Mouse (Mus musculus): Measurements from ENCODE around the gene D10Wsu102e. TPM values are rescaled to one million over a fixed set of nuclear protein-coding genes. Genes with fewer than 3 reads are reported as not detected.

The D10Wsu102e gene
- polyA plus RNA-seq, 1 experiment from 2014 or later = 0.90 TPM

DNA sequence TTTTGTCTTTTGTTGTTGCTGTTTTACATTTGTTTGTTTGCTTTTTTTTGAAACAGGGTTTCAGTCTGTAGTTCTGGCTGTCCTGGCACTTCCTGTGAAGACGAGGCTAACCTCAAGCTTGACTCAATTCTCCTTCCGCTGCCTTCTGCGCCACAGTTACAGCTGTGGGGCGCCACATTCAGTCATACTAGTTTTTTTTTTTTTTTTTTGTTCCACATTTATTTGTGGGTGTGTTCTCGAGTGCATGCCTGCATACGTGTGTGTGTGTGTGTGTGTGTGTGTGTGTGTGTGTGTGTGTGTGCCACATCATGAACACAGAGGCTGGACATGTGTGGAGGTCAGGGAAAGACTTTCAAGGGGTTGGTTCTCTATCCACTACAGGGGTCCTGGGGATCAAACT lies 29.7 kb upstream of the D10Wsu102e start:
- in situ Hi-C loops (cut with MboI; ENCODE audit: low pct_unique_long_range_greater_than_20kb) = no loop called here
- H3K27me3 ChIP-seq = no peaks in the 10 kb centered on the region
- ATAC-seq (no peak), DNase-seq (ENCODE audit: low read depth, low spot score) (no peak)
- ChIA-PET POLR2A (no interaction called here), CTCF (interaction anchor here (1.6 kb wide), 1 partner anchor 24 kb away, joined by 5 read pairs; no protein-coding TSS in a partner anchor)
- no peak for TF ChIP-seq CTCF (IDR thresholded peaks at IDR 0.05)

DNA sequence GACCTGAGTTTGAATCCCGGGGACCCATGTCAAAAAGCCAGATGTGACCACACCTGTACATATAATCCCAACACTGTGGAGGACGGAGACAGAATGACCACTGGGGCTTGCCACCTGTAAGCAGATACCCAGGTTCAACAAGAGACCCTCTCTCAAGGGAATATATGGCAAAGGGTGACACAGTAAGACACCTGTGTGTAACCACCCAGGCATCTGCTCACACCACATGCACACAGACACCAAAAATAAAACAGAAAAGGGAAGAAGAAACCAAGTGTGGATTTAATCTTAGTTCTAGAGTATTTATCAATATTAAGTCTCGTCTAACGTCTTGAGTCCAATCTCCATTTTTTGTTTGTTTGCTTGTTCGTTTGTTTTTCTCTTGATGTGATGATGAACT lies 28.2 kb upstream of the D10Wsu102e start:
- POLR2A ChIA-PET = no interaction called here
- DNase-seq (ENCODE audit: low read depth, low spot score) (no peak), ATAC-seq (no peak)
- CTCF ChIA-PET = no interaction called here
- no peaks in the 10 kb centered on the region for H3K27me3 ChIP-seq
- no peak for TF ChIP-seq CTCF (IDR thresholded peaks at IDR 0.05)
- in situ Hi-C loops (cut with MboI; ENCODE audit: low pct_unique_long_range_greater_than_20kb) = no loop called here

DNA sequence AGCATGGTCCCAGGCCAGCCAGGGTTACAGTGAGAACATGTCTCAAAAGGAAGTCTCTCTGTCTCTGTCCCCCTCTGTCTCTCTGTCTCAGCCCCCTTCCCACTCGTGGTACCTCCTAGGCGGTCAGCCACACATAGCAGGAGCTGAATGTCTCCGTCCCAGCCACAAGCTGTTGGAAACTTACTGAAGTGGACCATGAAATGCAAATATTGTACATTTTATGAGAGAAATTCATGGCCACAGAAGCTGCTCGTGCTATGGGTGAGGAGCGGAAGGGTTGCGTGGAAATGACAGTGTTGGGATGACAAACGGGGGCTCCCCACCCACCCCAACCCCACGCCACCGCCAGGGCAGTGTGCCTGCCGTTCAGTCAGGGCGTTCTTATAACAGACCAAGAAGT lies 27.4 kb upstream of the D10Wsu102e start:
- POLR2A ChIA-PET = no interaction called here
- DNase-seq (ENCODE audit: low read depth, low spot score) (no peak), ATAC-seq (no peak)
- in situ Hi-C loops (cut with MboI; ENCODE audit: low pct_unique_long_range_greater_than_20kb) = no loop called here
- CTCF ChIA-PET = no interaction called here
- no peaks in the 10 kb centered on the region for H3K27me3 ChIP-seq
- no peak for TF ChIP-seq CTCF (IDR thresholded peaks at IDR 0.05)

DNA sequence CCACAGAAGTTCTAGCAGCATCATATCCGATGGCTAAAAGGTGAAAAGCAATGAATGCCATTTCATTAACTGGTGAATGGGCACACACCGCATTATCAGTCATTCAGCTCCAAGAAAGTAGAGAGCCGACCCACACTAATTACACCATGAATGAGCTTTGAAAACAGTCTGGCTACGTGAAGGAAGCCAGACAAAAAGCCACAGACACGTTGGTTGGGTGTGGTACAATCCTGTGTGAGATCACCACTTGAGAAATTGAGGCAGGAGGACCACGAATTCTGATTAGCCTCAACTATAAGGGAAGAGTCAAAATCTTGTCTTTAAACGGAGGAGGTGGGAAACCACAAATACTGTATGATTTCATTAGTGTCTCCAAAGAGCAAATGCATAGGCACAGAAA lies 23.7 kb upstream of the D10Wsu102e start:
- ChIA-PET CTCF (interaction anchor here (0.9 kb wide), 1 partner anchor 13 kb away, joined by 3 read pairs; no protein-coding TSS in a partner anchor), POLR2A (interaction anchor here (0.8 kb wide), 1 partner anchor 11 kb away, joined by 3 read pairs; no protein-coding TSS in a partner anchor)
- H3K27me3 ChIP-seq = no peaks in the 10 kb centered on the region
- TF ChIP-seq CTCF (IDR thresholded peaks at IDR 0.05) = no peak
- no peak for ATAC-seq
- DNase-seq (ENCODE audit: low read depth, low spot score) = no peak
- in situ Hi-C loops (cut with MboI; ENCODE audit: low pct_unique_long_range_greater_than_20kb) = no loop called here

DNA sequence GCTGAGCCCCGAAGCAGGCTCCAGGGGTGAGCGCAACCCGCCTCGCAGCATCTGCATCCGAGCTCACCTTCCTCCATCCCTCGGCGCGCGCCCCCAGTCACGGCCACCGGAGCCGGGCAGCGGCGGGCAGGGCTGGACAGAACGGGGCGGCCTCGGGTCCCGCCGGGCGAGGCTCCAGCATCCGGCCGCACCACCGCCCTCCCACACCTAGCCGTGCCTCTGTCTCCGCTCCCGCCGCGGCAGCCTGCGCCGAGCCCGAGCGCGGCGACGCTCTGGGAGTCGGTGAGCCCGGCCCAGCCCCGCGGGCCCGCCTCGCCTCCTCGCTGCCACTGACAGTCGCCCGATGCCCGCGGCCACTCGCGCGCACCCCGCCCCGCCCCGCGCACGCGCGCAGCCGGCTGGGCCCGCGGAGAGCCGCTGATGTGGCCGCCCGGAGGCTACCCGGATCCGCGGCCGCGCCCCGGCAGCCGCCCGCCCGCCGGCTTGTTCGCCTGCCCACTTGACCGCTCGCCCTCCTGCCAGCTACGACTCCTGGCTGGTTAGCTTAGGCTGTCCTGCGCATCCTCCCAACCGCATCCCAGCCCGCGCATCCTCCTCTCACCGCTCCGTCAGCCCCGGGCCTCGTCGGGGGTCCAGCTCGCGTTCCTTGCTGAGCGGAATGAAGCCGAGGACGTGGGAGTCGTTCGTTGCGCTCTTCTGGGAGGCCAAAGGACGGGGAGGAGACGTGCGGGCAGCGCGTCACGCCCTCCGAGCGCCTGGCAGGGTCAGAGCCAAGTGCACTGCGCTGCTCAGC lies 22.7 kb upstream of the D10Wsu102e start, which contains the start of gene Slc41a2:
Gene Slc41a2 (minus strand): TSS at position 724 of the 793 bp plus-strand sequence.
- CTCF ChIA-PET = interaction anchor here (1.1 kb wide), 1 partner anchor 17 kb away, joined by 3 read pairs; no protein-coding TSS in a partner anchor
- no peak for DNase-seq (ENCODE audit: low read depth, low spot score)
- no peaks in the 10 kb centered on the region for H3K27me3 ChIP-seq
- POLR2A ChIA-PET = no interaction called here
- ATAC-seq = peak; percentile 86
- TF ChIP-seq CTCF (IDR thresholded peaks at IDR 0.05) = no peak
- in situ Hi-C loops (cut with MboI; ENCODE audit: low pct_unique_long_range_greater_than_20kb) = no loop called here

DNA sequence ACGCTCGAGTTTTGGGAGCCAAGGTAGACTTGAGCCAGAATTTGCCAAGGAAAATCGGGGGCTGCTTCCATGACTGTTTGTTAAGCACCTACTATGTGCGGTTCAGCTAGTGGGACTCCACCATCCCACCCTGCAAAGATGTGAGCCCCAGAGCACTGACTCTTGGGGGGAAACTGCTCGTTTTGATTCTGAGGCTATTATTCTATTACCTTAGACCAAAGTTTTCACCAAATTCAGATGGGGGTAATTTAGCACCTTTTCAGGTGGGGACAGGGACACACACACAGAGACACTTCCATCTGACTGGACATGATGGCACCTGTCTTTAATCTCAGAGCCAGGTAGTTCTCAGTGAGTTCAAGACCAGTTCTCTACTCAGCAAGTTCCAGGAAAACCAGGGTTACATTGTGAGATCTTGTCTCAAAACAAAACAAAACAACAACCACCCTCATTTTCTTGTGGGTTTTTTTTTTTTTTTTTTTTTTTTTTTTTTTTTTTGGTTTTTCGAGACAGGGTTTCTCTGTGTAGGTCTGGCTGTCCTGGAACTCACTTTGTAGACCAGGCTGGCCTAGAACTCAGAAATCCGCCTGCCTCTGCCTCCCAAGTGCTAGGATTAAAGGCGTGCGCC lies 21.9 kb upstream of the D10Wsu102e start:
- ATAC-seq (no peak), DNase-seq (ENCODE audit: low read depth, low spot score) (no peak)
- CTCF ChIA-PET = interaction anchor here (1.1 kb wide), 1 partner anchor 16 kb away, joined by 3 read pairs; no protein-coding TSS in a partner anchor
- no peak for TF ChIP-seq CTCF (IDR thresholded peaks at IDR 0.05)
- in situ Hi-C loops (cut with MboI; ENCODE audit: low pct_unique_long_range_greater_than_20kb) = no loop called here
- POLR2A ChIA-PET = interaction anchor here (0.7 kb wide), 1 partner anchor 17 kb away, joined by 7 read pairs; no protein-coding TSS in a partner anchor
- no peaks in the 10 kb centered on the region for H3K27me3 ChIP-seq

- no peak for ATAC-seq
- in situ Hi-C loops (cut with MboI; ENCODE audit: low pct_unique_long_range_greater_than_20kb) = no loop called here
- TF ChIP-seq CTCF (IDR thresholded peaks at IDR 0.05) = no peak
- CTCF ChIA-PET = interaction anchor here (1.8 kb wide), 1 partner anchor 10 kb away, joined by 4 read pairs; no protein-coding TSS in a partner anchor
- no peaks in the 10 kb centered on the region for H3K27me3 ChIP-seq
- DNase-seq (ENCODE audit: low read depth, low spot score) = no peak
- POLR2A ChIA-PET = no interaction called here
Measured at GRCm38 (mm10) chr10:83341226-83341625, 18.8 kb upstream of the D10Wsu102e start.

DNA sequence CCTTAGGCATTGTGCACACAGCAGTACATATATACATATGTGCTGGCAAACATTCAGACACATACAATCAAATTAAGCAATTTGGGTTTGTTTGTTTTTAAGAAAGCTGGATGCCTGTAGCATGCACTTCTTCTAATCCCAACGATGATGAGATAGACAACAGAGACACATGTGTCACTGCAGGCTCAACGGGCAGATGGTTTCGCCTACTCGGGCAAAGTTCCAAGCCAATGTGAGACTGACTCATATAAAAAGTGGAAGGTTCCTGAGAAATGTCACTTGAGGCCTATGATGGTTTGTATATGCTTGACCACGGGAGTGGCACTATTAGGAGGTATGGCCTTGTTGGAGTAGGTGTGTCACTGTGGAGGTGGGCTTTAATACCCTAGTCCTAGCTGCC lies 16.9 kb upstream of the D10Wsu102e start:
- no peak for DNase-seq (ENCODE audit: low read depth, low spot score)
- ChIA-PET POLR2A (no interaction called here), CTCF (interaction anchor here (1.7 kb wide), 1 partner anchor 11 kb away, joined by 9 read pairs; no protein-coding TSS in a partner anchor)
- no peaks in the 10 kb centered on the region for H3K27me3 ChIP-seq
- ATAC-seq = no peak
- in situ Hi-C loops (cut with MboI; ENCODE audit: low pct_unique_long_range_greater_than_20kb) = no loop called here
- TF ChIP-seq CTCF (IDR thresholded peaks at IDR 0.05) = no peak

GRCm38 (mm10) chr10:83343828-83344685 lies 16.0 kb upstream of the D10Wsu102e start:
- in situ Hi-C loops (cut with MboI; ENCODE audit: low pct_unique_long_range_greater_than_20kb) = no loop called here
- DNase-seq (ENCODE audit: low read depth, low spot score) (no peak), ATAC-seq (no peak)
- no peak for TF ChIP-seq CTCF (IDR thresholded peaks at IDR 0.05)
- H3K27me3 ChIP-seq = no peaks in the 10 kb centered on the region
- ChIA-PET CTCF (interaction anchor here (1.7 kb wide), 1 partner anchor 10 kb away, joined by 7 read pairs; no protein-coding TSS in a partner anchor), POLR2A (no interaction called here)

DNA sequence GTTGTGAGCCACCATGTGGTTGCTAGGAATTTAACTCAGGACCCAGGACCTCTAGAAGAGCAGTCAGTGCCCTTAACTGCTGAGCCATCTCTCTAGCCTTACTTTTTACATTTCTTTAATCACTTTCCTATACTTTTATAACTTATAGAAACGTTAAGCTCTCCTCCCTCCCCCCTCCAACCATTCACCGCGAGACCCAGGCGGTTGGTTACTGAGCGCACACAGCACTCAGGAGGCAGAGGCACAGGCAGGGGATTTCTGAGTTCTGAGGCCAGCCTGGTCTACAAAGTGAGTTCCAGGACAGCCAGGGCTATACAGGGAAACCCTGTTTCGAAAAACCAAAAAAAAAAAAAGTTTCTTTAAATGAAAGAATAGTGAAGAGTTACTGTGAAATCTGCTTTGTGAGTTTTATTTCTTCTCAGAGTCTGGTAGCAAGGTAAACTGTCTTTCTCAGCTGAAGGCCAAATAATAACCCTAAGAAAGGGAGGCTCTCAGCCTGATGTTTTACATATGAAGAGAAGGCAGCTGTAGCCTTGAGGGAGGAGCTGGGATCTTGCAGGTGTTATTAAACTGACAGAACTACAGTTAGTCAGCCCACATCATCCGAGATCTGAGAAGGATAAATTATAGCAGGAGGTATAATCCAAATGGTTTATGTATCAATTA lies 14.2 kb upstream of the D10Wsu102e start:
- no peaks in the 10 kb centered on the region for H3K27me3 ChIP-seq
- DNase-seq (ENCODE audit: low read depth, low spot score) (no peak), ATAC-seq (no peak)
- in situ Hi-C loops (cut with MboI; ENCODE audit: low pct_unique_long_range_greater_than_20kb) = no loop called here
- TF ChIP-seq CTCF (IDR thresholded peaks at IDR 0.05) = no peak
- CTCF ChIA-PET = interaction anchor here (1.7 kb wide), 1 partner anchor 8 kb away, joined by 7 read pairs; no protein-coding TSS in a partner anchor
- POLR2A ChIA-PET = no interaction called here

Measured in Patski (cell line).